Mouse (Mus musculus) stomach, embryonic 14.5 days (tissue): Measurements from ENCODE around the gene Rere. TPM values are rescaled to one million over a fixed set of nuclear protein-coding genes. Genes with fewer than 3 reads are reported as not detected.
A peak's percentile ranks its signal among the peaks of the same experiment; 100 is the strongest.

ENCODE experiments used
- ATAC-seq: fragments of 200-750 bp; cut with Nextera tagmentation; 2 replicates; pipeline ENCODE4 v1.8.0; 2017; ENCODE audit warnings: low read depth, moderate TSS enrichment; ENCODE audit not compliant: insufficient number of reproducible peaks, insufficient read depth, low FRiP score
- H3K27ac ChIP-seq: fragments of 300-500 bp; sonication (generic); 2 replicates; pipeline ENCODE4 v1.5.1; 2014; ENCODE audit warnings: mild to moderate bottlenecking, low read length, moderate library complexity, mixed read lengths
- H3K27me3 ChIP-seq: fragments of 300-500 bp; sonication (generic); 2 replicates; pipeline ENCODE4 v1.6.1; 2014; ENCODE audit warnings: low read length, control low read depth, mixed read lengths; ENCODE audit not compliant: control insufficient read depth, insufficient read depth
- H3K36me3 ChIP-seq: fragments of 300-500 bp; sonication (generic); 2 replicates; pipeline ENCODE4 v1.6.1; 2014; ENCODE audit warnings: mild to moderate bottlenecking, control low read depth, low read length, moderate library complexity, mixed read lengths; ENCODE audit not compliant: control insufficient read depth, insufficient read depth
- H3K4me1 ChIP-seq: fragments of 300-500 bp; sonication (generic); 2 replicates; pipeline ENCODE4 v1.6.1; 2014; ENCODE audit warnings: low read length, control low read depth, mixed read lengths; ENCODE audit not compliant: control insufficient read depth, insufficient read depth
- H3K4me2 ChIP-seq: fragments of 300-500 bp; sonication (generic); replicated peaks from 2 replicates; pipeline ENCODE4 v1.6.1; 2014; ENCODE audit warnings: low read depth, low read length, control low read depth
- H3K4me3 ChIP-seq: fragments of 300-500 bp; sonication (generic); 2 replicates; pipeline ENCODE4 v1.5.1; 2014; ENCODE audit warnings: low read depth, low read length, control low read depth
- H3K9ac ChIP-seq: fragments of 300-500 bp; sonication (generic); replicated peaks from 2 replicates; pipeline ENCODE4 v1.6.1; 2014; ENCODE audit warnings: low read depth, mild to moderate bottlenecking, control low read depth, low read length, moderate library complexity, mixed read lengths
- H3K9me3 ChIP-seq: fragments of 300-500 bp; sonication (generic); 2 replicates; pipeline ENCODE4 v1.6.1; 2016; ENCODE audit warnings: low read depth, low read length, control low read depth; ENCODE audit not compliant: control insufficient read depth
- WGBS: fragments of 180-500 bp; shearing (Covaris S2); extraction: QIAGEN DNeasy Blood & Tissue Kit; methylation state at CpG from one replicate; pipeline ENCODE4 v1.1.7; 2014; 5-methylcytosine and 5-hydroxymethylcytosine counted together
- polyA plus RNA-seq: library from polyadenylated mRNA; unstranded; fragments of >200 nt; fragmentation: Nextera tagmentation; extraction: Ambion mirVana; gene quantifications from 2 replicates; pipeline ENCODE4 v1.2.1, GENCODE M21; 2014

Gene Rere
- polyA plus RNA-seq, 1 experiment from 2014 or later, result 41.1 TPM

DNA sequence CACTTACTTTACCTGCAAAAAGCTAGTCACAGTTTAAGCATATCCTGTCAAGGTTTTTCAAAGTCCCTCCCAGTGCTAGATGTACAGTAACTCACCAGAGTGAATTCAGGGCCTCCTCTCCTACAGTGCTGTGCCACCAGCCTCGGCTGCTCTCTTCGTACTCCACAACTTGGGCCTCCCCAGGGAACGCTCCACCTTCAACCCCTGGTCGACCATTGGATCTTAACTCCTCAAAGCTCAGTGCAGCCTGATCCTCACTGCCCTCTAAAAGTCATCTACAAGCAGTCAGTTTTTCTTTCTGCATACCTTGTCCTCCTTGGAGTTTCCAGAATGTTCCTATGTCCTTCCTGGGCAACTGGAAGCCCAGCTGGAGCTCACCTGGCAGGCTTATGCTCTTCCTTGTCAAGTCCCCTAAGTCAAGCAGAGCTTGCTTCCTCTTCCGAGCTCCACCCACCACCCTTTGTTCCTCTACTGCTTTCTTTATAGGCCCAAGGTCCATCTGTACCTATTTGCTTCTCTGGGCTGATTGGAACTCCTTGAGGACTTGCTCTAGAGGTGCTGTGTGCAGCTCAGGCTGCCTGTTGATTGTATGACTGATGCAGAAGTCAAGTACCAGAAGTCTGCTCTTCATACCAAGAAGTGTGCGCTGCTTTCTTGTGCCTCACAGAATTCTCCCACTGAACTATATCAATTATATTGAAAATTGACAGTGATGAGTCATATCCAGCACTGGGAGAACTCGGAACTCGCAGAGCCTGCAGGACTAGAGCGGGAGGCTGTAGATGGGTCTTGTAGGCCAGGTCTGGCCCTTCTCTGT is 287.1 kb downstream of the Rere start:
- Histone ChIP-seq H3K4me3 (peak overlapping the region; percentile 94), H3K36me3 (no peaks in the 10 kb centered on the region), H3K9me3 (no peaks in the 10 kb centered on the region), H3K4me1 (peaks cover 29% of the 10 kb centered on the region), H3K27ac (peak overlapping the region; percentile 97), H3K9ac (peak overlapping the region; percentile 97), H3K27me3 (no peaks in the 10 kb centered on the region), H3K4me2 (peak overlapping the region; percentile 78)
- ATAC-seq, result peak; percentile 24; the same call in 1 of the 2 replicates
- WGBS, result 23% methylated on average over 9 of the region's 9 CpGs

GRCm38 (mm10) chr4:150569135-150569833 is 287.8 kb downstream of the Rere start:
- peak overlapping the region; percentile 94 for H3K4me3 ChIP-seq
- under 1% methylated on average over 70 of the region's 73 CpGs for WGBS
- ATAC-seq, result peak; percentile 91
- no peaks in the 10 kb centered on the region for H3K36me3 ChIP-seq
- H3K27ac ChIP-seq, result peak overlapping the region; percentile 97
- H3K4me2 ChIP-seq, result peak overlapping the region; percentile 78
- peaks cover 25% of the 10 kb centered on the region for H3K4me1 ChIP-seq
- H3K9me3 ChIP-seq, result no peaks in the 10 kb centered on the region
- H3K27me3 ChIP-seq, result no peaks in the 10 kb centered on the region
- peak overlapping the region; percentile 97 for H3K9ac ChIP-seq

DNA sequence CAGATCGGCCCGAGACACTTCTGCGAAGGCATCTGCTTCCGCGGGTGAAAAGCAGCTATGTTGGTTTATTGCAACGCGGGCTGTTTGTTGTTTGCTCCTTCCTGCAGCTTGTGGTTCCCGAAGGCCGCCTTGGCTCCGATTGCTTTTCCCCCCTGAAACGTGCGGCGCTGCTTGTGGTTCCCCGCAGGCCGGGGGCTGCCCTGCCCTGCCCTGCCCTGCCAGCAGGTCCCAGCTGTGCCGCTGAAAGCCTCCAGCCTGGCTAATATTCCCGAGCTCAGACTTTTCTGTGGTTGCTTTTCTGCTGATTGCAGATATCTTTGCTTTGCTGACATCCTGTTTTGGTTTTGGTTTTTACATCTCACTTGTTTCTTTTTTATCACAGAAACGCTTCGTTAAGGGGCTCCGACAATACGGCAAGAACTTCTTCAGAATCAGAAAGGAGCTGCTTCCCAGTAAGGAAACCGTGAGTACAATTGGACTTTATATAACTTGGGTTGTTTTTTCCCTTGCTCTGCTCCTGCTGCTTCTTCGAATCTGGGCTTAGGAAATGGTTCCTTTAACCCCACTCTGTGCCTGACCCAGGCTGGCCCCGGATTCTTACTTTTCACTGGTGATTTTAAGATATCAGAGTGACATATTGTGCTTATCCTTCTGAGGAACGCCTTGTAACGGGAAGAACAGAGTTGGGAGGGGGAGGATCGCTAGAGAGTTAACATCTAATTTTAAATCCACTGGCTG is 288.6 kb downstream of the Rere start:
- no peak for ATAC-seq
- Histone ChIP-seq H3K9me3 (no peaks in the 10 kb centered on the region), H3K36me3 (no peaks in the 10 kb centered on the region), H3K27me3 (no peaks in the 10 kb centered on the region), H3K4me2 (peak overlapping the region; percentile 78), H3K4me1 (peaks cover 30% of the 10 kb centered on the region), H3K4me3 (peak overlapping the region; percentile 94), H3K9ac (peak overlapping the region; percentile 97), H3K27ac (peak overlapping the region; percentile 97)
- 1% methylated on average over 27 of the region's 27 CpGs for WGBS

DNA sequence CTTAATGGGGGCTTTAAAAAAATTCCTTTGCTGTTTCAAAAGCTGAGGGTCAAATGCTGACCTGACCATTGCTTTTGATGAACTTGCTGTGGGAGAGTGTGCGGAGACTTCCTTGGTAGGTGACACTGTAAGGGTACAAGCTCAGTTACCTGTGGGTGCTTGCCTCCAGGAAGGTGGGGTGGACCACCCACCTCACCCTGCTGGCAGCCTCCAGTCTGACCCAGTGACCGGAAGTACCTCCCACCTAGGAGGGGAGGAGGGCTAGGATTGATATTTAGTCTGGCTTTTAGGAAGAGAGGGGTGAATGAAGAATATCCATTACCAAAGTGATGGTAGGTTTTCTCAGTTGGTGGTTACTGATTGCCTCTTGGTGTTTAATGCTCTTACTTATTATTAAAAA is 289.3 kb downstream of the Rere start:
- no peak overlapping the region for H3K9ac ChIP-seq
- peaks cover 38% of the 10 kb centered on the region for H3K4me1 ChIP-seq

GRCm38 (mm10) chr4:150572104-150572691 is 290.8 kb downstream of the Rere start:
- no peak overlapping the region for H3K9ac ChIP-seq
- H3K4me1 ChIP-seq, result peaks cover 50% of the 10 kb centered on the region
- no peaks in the 10 kb centered on the region for H3K9me3 ChIP-seq
- no peaks in the 10 kb centered on the region for H3K27me3 ChIP-seq
- H3K27ac ChIP-seq, result no peak overlapping the region
- no peak overlapping the region; the same call in 1 of the 2 replicates for H3K4me2 ChIP-seq
- H3K4me3 ChIP-seq, result no peak overlapping the region
- WGBS, result 43% methylated on average over 7 of the region's 7 CpGs
- no peak for ATAC-seq
- no peaks in the 10 kb centered on the region for H3K36me3 ChIP-seq

More for the DNA sequence above, 289.3 kb downstream of the Rere start:
- ATAC-seq, result no peak
- H3K9me3 ChIP-seq, result no peaks in the 10 kb centered on the region
- H3K27me3 ChIP-seq, result no peaks in the 10 kb centered on the region
- no peaks in the 10 kb centered on the region for H3K36me3 ChIP-seq
- peak overlapping the region; percentile 78 for H3K4me2 ChIP-seq
- WGBS, result 23% methylated on average over 2 of the region's 2 CpGs
- peak overlapping the region; percentile 94; the same call in 1 of the 2 replicates for H3K4me3 ChIP-seq
- H3K27ac ChIP-seq, result no peak overlapping the region; the same call in 1 of the 2 replicates

DNA sequence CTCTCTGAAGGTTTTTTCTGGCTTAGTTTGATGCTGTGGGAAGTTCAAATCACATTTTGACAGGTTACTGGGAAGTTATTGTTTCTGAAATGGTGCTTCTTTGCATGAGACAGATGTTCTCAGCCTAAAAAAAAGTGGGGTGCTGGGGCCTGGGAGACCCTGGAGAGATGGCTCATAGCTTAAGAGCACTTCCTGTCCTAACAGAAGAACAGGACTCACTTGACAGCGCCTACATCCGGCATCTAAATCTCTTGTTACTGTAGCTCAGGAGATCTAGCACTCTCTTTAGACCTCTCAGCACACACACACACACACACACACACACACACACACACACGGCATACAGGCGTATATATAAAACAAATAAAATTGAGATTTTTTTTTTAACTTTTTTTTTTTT is 291.5 kb downstream of the Rere start:
- ATAC-seq, result no peak
- Histone ChIP-seq H3K9me3 (no peaks in the 10 kb centered on the region), H3K27ac (no peak overlapping the region), H3K4me3 (no peak overlapping the region), H3K36me3 (no peaks in the 10 kb centered on the region), H3K4me2 (no peak overlapping the region), H3K27me3 (no peaks in the 10 kb centered on the region), H3K4me1 (peaks cover 49% of the 10 kb centered on the region), H3K9ac (no peak overlapping the region)
- 76% methylated on average over 4 of the region's 4 CpGs for WGBS

DNA sequence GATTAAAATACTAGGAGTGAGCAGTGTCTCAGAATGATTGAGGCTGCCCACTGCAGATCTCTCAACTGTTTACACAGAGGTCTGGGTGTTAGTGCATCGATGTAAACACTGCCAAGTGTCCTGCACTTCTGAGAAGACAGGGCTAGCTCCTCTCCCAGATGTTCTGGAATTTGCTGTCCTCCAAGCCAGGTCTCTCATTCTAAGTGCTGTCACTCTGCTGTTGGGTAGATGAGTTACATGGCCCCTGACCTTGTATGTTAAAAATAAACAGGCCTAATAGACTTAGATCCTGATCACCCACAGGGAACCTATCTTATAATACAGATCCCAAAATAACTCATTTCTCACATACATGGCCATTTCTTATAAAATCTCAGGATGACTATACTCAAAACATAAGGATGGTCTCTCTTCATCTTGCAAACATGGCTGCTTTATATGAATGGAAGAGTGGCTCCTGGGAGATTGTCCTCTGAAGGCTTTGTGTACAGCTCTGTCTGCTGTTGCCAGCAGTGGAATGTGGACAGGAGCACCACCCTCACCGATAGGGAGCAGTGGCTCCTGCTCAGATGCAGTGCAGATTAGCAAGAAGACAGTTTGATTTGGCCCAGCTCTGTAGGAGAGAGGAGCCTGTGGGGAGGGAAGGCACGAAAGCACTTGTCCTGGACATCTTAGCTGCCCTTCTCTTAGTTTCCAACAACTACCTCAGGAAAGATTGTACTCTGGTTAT is 294.1 kb downstream of the Rere start:
- Histone ChIP-seq H3K4me1 (peaks cover 38% of the 10 kb centered on the region), H3K9me3 (no peaks in the 10 kb centered on the region), H3K4me2 (no peak overlapping the region), H3K36me3 (no peaks in the 10 kb centered on the region), H3K4me3 (no peak overlapping the region), H3K27me3 (no peaks in the 10 kb centered on the region), H3K9ac (no peak overlapping the region), H3K27ac (peak overlapping the region; percentile 8; the same call in 1 of the 2 replicates)
- no peak for ATAC-seq
- WGBS, result 26% methylated on average over 3 of the region's 3 CpGs
